Mouse (Mus musculus) left cerebral cortex, adult 8-10 months (tissue): ENCODE measurements around the gene Ndufa3. TPM values are rescaled to one million over a fixed set of nuclear protein-coding genes. Genes with fewer than 3 reads are reported as not detected.

Source experiments
- DNase-seq, 2 experiments: peaks; one replicate each; pipeline ENCODE4 v3.0.0; 2022; ENCODE audit warnings: low spot score in 2 of 2
- total RNA-seq, 4 experiments: library from RNA; stranded (reverse); gene quantifications; 2 replicates each; pipeline ENCODE4 v1.2.4; 2022

Ndufa3 gene
- total RNA-seq, 4 experiments from 2014 or later: 580 to 641 (median 617) TPM

- DNase-seq: no peak
Measured at GRCm38 (mm10) chr7:3609082-3609481, 8.1 kb upstream of the Ndufa3 start.

GRCm38 (mm10) chr7:3610437-3610836 is 6.7 kb upstream of the Ndufa3 start:
- no peak for DNase-seq

DNA sequence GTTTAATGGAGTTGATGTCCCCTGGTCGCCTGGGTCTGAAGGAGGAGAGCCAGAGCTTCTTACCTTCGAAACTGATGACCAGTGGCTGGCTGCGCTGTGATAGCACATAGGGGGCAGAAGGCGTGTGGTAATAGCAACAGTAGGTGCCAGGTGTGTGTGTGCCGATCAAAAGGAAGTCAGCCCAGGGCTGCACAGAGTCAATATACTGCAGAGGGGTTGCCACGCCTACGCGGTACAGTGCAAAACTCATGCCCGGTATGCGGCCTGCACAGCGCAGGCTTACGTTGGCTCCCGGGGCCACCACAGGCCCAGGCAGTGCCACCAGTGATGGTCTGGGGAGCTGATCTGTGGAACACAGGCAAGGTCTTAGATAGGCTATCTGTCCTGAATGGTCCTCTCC is 6.2 kb upstream of the Ndufa3 start:
- DNase-seq: no peak

DNA sequence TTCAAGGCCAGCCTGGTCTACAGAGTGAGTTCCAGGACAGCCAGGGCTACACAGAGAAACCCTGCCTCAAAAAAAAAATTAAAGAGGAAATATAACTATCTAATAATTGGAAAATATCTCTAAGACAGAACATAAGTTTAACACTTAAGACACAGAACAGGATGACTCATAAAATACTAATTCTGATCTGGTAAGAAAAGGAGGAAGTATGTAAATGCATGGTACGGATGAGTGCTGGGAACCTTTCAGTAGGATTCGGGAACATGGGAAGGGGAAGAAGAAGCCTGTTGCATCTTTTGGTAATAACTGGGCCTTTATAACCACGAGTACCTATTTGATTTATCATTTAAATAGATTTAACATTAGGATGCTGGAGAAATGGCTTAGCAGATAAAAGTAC is 3.2 kb upstream of the Ndufa3 start:
- no peak for DNase-seq

- no peak for DNase-seq
Measured at GRCm38 (mm10) chr7:3616057-3616388, 1.1 kb upstream of the Ndufa3 start, which contains the start of gene Oscar. TSS of gene Oscar (minus strand) at chr7:3616157.

GRCm38 (mm10) chr7:3616389-3617241 is 558 bp upstream of the Ndufa3 start:
- DNase-seq: no peak

GRCm38 (mm10) chr7:3629030-3629429 is 11.9 kb downstream of the Ndufa3 start:
- no peak for DNase-seq

- peak; percentile 89 to 95 for DNase-seq
Measured at GRCm38 (mm10) chr7:3629543-3630477, 12.6 kb downstream of the Ndufa3 start, which contains the start of the genes Tfpt and Prpf31. TSS of gene Tfpt (minus strand) at chr7:3629929. TSS of gene Prpf31 (plus strand) at chr7:3629985.

DNA sequence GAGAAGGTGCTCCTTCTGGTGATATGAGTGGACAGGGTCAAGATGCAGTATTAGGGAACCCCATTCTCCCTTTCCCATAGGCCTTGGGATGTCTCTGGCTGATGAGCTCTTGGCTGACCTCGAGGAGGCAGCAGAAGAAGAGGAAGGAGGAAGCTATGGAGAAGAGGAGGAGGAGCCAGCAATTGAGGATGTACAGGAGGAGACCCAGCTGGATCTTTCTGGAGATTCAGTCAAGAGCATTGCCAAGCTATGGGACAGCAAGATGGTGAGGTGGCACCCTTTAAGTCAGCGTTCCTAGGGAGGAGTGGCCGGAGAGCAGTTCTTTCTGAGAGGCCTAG is 13.3 kb downstream of the Ndufa3 start:
- no peak for DNase-seq

- no peak for DNase-seq
Measured at GRCm38 (mm10) chr7:3643412-3643811, 26.2 kb downstream of the Ndufa3 start.

- no peak for DNase-seq
Measured at GRCm38 (mm10) chr7:3643843-3644242, 26.7 kb downstream of the Ndufa3 start.

DNA sequence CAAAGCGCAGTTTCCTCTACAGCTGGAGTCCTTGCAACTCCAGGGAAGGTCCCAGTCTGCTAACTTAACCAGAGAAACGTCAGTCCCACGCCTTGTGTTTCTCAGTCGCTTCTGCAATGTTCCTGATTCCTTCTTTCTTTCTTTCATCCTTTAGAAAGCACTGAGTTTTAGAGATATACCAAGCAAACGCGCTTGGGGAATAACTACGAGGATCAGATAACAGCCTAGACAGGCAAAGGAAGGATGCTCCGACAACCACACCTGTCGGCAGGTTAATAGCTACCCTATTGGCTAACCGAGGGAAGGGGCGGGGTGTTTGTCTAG is 27.1 kb downstream of the Ndufa3 start:
- DNase-seq: no peak

DNA sequence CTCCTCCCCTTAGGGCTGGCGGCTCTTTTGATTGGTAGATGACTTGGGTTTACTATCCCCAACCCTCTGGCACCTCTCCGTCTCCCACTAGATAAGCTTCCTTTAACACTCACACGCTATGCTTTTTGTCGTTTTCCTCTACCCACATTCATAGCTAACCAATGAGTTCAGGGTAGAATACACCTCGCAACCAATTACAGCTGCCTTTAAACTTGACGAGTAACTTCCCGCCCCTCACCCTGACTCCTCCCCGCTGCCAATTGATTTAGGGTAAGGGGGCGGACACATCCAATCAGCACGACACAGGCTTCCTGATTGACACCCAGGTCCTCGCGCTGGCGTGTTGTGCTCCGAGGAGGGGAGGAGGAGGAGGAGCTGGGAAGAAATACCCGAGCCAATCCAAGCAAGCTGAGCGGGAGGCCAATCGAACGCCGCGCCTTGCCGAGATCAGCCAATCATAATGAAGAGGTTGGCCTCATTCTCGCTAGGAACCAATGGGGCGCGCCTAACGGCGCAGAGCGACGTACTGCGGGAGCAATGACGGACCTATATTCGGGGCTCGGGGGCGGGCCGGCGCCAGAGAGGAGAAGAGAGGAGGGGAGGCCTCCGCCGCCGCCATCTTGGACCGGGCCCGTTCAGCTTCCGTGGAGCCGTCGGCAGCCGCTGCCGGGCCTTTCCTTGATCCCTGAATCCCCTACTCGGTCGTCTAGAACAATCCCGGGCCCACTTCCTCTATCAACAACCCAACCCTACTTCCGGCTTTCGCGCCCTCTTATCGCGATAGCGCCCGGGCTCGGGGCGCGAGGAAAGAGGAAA is 27.7 kb downstream of the Ndufa3 start, which contains the start of gene Cnot3:
Gene Cnot3 (plus strand): TSS at position 597 of the 816 bp plus-strand sequence.
- DNase-seq: peak; percentile 96 to 100

- no peak for DNase-seq
Measured at GRCm38 (mm10) chr7:3645488-3646025, 28.4 kb downstream of the Ndufa3 start.

- DNase-seq: no peak
Measured at GRCm38 (mm10) chr7:3646188-3646587, 29.0 kb downstream of the Ndufa3 start.

DNA sequence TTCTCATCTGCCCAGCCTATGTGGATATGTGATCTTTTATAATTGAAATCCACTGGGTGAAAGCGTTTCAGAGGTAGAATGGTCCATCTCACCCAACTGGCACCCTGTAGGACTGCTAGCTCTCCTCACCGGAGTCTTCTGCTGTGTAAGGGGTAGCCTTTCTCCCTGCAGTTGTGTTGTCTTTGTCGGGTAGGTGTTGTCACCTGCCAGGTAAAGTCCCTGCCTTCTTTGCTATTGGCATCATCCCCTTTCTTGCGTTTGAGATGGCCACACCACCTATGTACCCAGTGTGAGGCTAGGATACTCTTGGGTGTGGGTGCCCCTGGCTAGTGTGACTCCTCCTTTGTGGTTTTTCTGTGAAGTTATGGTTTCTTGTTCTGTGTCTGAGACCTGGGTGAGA is 29.5 kb downstream of the Ndufa3 start:
- no peak for DNase-seq

- no peak for DNase-seq
Measured at GRCm38 (mm10) chr7:3656966-3657365, 39.8 kb downstream of the Ndufa3 start.

DNA sequence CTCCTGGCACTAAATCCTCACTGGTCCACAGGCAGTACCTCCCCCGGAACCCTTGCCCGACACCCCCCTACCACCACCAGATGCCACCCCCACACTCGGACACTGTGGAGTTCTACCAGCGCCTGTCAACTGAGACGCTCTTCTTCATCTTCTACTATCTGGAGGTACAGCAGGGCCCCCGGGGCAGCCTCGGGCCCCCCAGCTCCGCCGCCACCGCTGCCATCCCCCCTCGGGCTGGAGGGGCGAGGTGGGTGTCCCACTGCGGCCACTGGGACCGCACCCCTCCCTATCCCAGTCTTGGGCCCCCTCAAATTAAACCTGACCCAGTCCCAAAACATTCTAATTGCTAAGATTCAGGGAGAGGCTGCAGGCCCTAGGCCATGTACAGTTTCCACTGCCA is 41.4 kb downstream of the Ndufa3 start:
- no peak for DNase-seq

GRCm38 (mm10) chr7:3664524-3665214 is 47.5 kb downstream of the Ndufa3 start:
- no peak for DNase-seq
